Mouse (Mus musculus): ENCODE measurements around the gene Rufy1.

DNA sequence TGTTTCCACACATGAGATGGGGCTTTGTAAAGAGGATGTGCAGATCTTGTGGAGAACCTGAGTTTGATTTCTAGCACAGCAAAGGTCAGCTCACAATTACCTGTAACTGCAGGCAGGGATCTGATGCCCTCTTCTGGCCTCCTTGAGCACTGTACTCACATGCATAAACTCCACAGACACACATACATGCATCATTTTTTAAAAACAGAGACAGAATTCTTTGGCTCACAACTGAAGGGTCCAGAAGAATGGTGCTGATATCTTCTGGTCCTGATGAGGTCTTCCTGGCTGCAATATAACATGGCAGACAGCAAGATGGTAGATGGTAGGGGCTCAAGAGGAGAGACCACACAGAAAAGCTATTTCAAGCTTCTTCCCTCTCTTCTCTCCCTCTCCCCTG, 76.8 kb downstream of the Rufy1 start, which contains the start of gene Cby3:
- TF ChIP-seq CTCF (conservative IDR thresholded peaks at IDR 0.05; ENCODE audit: low read length) (peak; percentile 23; the same call in 1 of the 2 replicates), NANOG (IDR thresholded peaks at IDR 0.05; ENCODE audit: borderline replicate concordance, low read length) (no peak)
